Mouse (Mus musculus) liver, embryonic 11.5 days (tissue): ENCODE results near the gene Rpusd1. TPM values are rescaled to one million over a fixed set of nuclear protein-coding genes. Genes with fewer than 3 reads are reported as not detected.
A peak's percentile ranks its signal among the peaks of the same experiment; 100 is the strongest.

Experiments
- ATAC-seq: fragments of 200-750 bp; cut with Nextera tagmentation; replicated peaks from 2 replicates; pipeline ENCODE4 v1.8.0; 2017; ENCODE audit warnings: moderate number of reproducible peaks, mild to moderate bottlenecking, moderate TSS enrichment, moderate library complexity; ENCODE audit not compliant: low FRiP score
- DNase-seq: peaks from one replicate; pipeline ENCODE4 v3.0.0-alpha.2; 2017; ENCODE audit warnings: low spot score
- H3K27ac ChIP-seq: fragments of 300-500 bp; sonication (generic); 2 replicates; pipeline ENCODE4 v1.5.1; 2014; ENCODE audit warnings: mild to moderate bottlenecking, low read depth, low read length, control low read depth
- H3K27me3 ChIP-seq: fragments of 300-500 bp; sonication (generic); replicated peaks from 2 replicates; pipeline ENCODE4 v1.6.1; 2014; ENCODE audit warnings: low read length, mixed read lengths; ENCODE audit not compliant: control insufficient read depth, insufficient read depth
- H3K36me3 ChIP-seq: fragments of 300-500 bp; sonication (generic); 2 replicates; pipeline ENCODE4 v1.6.1; 2014; ENCODE audit warnings: mild to moderate bottlenecking, low read length, moderate library complexity, mixed read lengths; ENCODE audit not compliant: control insufficient read depth, insufficient read depth
- H3K4me1 ChIP-seq: fragments of 300-500 bp; sonication (generic); replicated peaks from 2 replicates; pipeline ENCODE4 v1.6.1; 2014; ENCODE audit warnings: low read length, mixed read lengths; ENCODE audit not compliant: control insufficient read depth, insufficient read depth
- H3K4me2 ChIP-seq: fragments of 300-500 bp; sonication (generic); 2 replicates; pipeline ENCODE4 v1.6.1; 2014; ENCODE audit warnings: mild to moderate bottlenecking, control low read depth, moderate library complexity
- H3K4me3 ChIP-seq: fragments of 300-500 bp; sonication (generic); 2 replicates; pipeline ENCODE4 v1.5.1; 2014; ENCODE audit warnings: low read depth, low read length, control low read depth
- H3K9ac ChIP-seq: fragments of 300-500 bp; sonication (generic); 2 replicates; pipeline ENCODE4 v1.6.1; 2014; ENCODE audit warnings: low read depth, low read length, control low read depth
- H3K9me3 ChIP-seq: fragments of 300-500 bp; sonication (generic); 2 replicates; pipeline ENCODE4 v1.6.1; 2016; ENCODE audit warnings: low read length, inconsistent platforms, mixed read lengths; ENCODE audit not compliant: control insufficient read depth
- WGBS: fragments of 180-500 bp; shearing (Covaris S2); extraction: QIAGEN DNeasy Blood & Tissue Kit; methylation state at CpG from one replicate; pipeline ENCODE4 v1.1.7; 2014; 5-methylcytosine and 5-hydroxymethylcytosine counted together
- polyA plus RNA-seq: library from polyadenylated mRNA; unstranded; fragments of >200 nt; fragmentation: Nextera tagmentation; extraction: Ambion mirVana; gene quantifications from 2 replicates; pipeline ENCODE4 v1.2.1, GENCODE M21; 2014

The Rpusd1 gene
- polyA plus RNA-seq, 1 experiment from 2014 or later: 17.5 TPM

GRCm38 (mm10) chr17:25700863-25701496, 26.5 kb upstream of the Rpusd1 start:
- ATAC-seq (no peak), DNase-seq (no peak)
- Histone ChIP-seq H3K4me3 (no peak overlapping the region), H3K27ac (no peak overlapping the region), H3K36me3 (no peaks in the 10 kb centered on the region), H3K4me1 (no peaks in the 10 kb centered on the region), H3K4me2 (no peak overlapping the region), H3K9ac (no peak overlapping the region), H3K27me3 (no peaks in the 10 kb centered on the region), H3K9me3 (no peaks in the 10 kb centered on the region)
- 54% methylated on average over 9 of the region's 9 CpGs for WGBS

GRCm38 (mm10) chr17:25709994-25710393, 17.5 kb upstream of the Rpusd1 start:
- no peak overlapping the region for H3K4me2 ChIP-seq
- no peak overlapping the region for H3K27ac ChIP-seq
- peaks cover 2% of the 10 kb centered on the region; the same call in 1 of the 2 replicates for H3K27me3 ChIP-seq
- H3K9me3 ChIP-seq: no peaks in the 10 kb centered on the region
- H3K4me3 ChIP-seq: no peak overlapping the region
- H3K9ac ChIP-seq: no peak overlapping the region
- ATAC-seq: no peak
- WGBS: 70% methylated on average over 2 of the region's 2 CpGs
- H3K4me1 ChIP-seq: no peaks in the 10 kb centered on the region
- no peaks in the 10 kb centered on the region for H3K36me3 ChIP-seq
- no peak for DNase-seq

GRCm38 (mm10) chr17:25711136-25711535, 16.3 kb upstream of the Rpusd1 start:
- Histone ChIP-seq H3K9me3 (no peaks in the 10 kb centered on the region), H3K9ac (no peak overlapping the region), H3K4me1 (0 out of 2 replicates have a peak, but pooled peaks cover 1% of the 10 kb centered on the region), H3K4me3 (no peak overlapping the region), H3K27me3 (peaks cover 3% of the 10 kb centered on the region; the same call in 1 of the 2 replicates), H3K36me3 (no peaks in the 10 kb centered on the region), H3K4me2 (no peak overlapping the region), H3K27ac (no peak overlapping the region)
- DNase-seq (no peak), ATAC-seq (no peak)
- WGBS: 66% methylated on average over 4 of the region's 4 CpGs

GRCm38 (mm10) chr17:25715627-25716026, 11.8 kb upstream of the Rpusd1 start:
- Histone ChIP-seq H3K4me1 (peaks cover 18% of the 10 kb centered on the region), H3K27me3 (peaks cover 23% of the 10 kb centered on the region), H3K36me3 (peaks cover 10% of the 10 kb centered on the region; the same call in 1 of the 2 replicates), H3K4me3 (no peak overlapping the region), H3K9ac (no peak overlapping the region), H3K4me2 (no peak overlapping the region), H3K9me3 (no peaks in the 10 kb centered on the region), H3K27ac (no peak overlapping the region)
- DNase-seq (no peak), ATAC-seq (peak; percentile 37)
- 35% methylated on average over 3 of the region's 3 CpGs for WGBS

GRCm38 (mm10) chr17:25716130-25716529, 11.3 kb upstream of the Rpusd1 start:
- Histone ChIP-seq H3K27me3 (peaks cover 23% of the 10 kb centered on the region), H3K4me1 (peaks cover 18% of the 10 kb centered on the region), H3K27ac (no peak overlapping the region), H3K9me3 (no peaks in the 10 kb centered on the region), H3K36me3 (peaks cover 13% of the 10 kb centered on the region), H3K9ac (no peak overlapping the region), H3K4me3 (no peak overlapping the region), H3K4me2 (no peak overlapping the region)
- DNase-seq (no peak), ATAC-seq (peak; percentile 32; the same call in 1 of the 2 replicates)
- WGBS: 6% methylated on average over 6 of the region's 6 CpGs

- peak; percentile 16; the same call in 1 of the 2 replicates for ATAC-seq
- peaks cover 18% of the 10 kb centered on the region for H3K4me1 ChIP-seq
- H3K4me2 ChIP-seq: peak within 1 kb of the TSS; percentile 60
- H3K36me3 ChIP-seq: peaks cover 19% of the 10 kb centered on the region
- H3K4me3 ChIP-seq: peak within 1 kb of the TSS; percentile 32
- peaks cover 23% of the 10 kb centered on the region for H3K27me3 ChIP-seq
- no peak within 1 kb of the TSS for H3K27ac ChIP-seq
- WGBS: 2% methylated on average over 45 of the region's 45 CpGs
- no peaks in the 10 kb centered on the region for H3K9me3 ChIP-seq
- H3K9ac ChIP-seq: 0 out of 2 replicates have a peak within 1 kb of the TSS, but pooled peaks have one; percentile 41
- peak; percentile 62 for DNase-seq
Observed at GRCm38 (mm10) chr17:25716711-25717637, 10.5 kb upstream of the Rpusd1 start, which contains the start of gene Gng13. Gng13 (plus strand) TSS chr17:25717171.

GRCm38 (mm10) chr17:25717691-25718090, 9.8 kb upstream of the Rpusd1 start:
- peak overlapping the region; percentile 32 for H3K4me3 ChIP-seq
- H3K9ac ChIP-seq: no peak overlapping the region
- H3K27ac ChIP-seq: no peak overlapping the region
- no peaks in the 10 kb centered on the region for H3K9me3 ChIP-seq
- ATAC-seq (no peak), DNase-seq (no peak)
- 12% methylated on average over 6 of the region's 6 CpGs for WGBS
- H3K4me1 ChIP-seq: peaks cover 18% of the 10 kb centered on the region
- H3K27me3 ChIP-seq: peaks cover 23% of the 10 kb centered on the region
- peak overlapping the region; percentile 60 for H3K4me2 ChIP-seq
- peaks cover 22% of the 10 kb centered on the region for H3K36me3 ChIP-seq

GRCm38 (mm10) chr17:25721476-25721875, 6.0 kb upstream of the Rpusd1 start:
- Histone ChIP-seq H3K27me3 (peaks cover 17% of the 10 kb centered on the region), H3K4me2 (no peak overlapping the region), H3K36me3 (peaks cover 30% of the 10 kb centered on the region), H3K9me3 (no peaks in the 10 kb centered on the region), H3K4me3 (no peak overlapping the region), H3K27ac (no peak overlapping the region), H3K9ac (no peak overlapping the region), H3K4me1 (peaks cover 17% of the 10 kb centered on the region)
- 87% methylated on average over 5 of the region's 5 CpGs for WGBS
- DNase-seq: no peak
- no peak for ATAC-seq
